Mouse (Mus musculus) erythroblast, embryonic 14.5 days (primary cell): ENCODE measurements around the gene Gm10643.

Source experiments
- GATA1 ChIP-seq: IDR thresholded peaks from 2 replicates; pipeline ENCODE4 v1.6.1; 2012; ENCODE audit warnings: low read length, inconsistent platforms, mixed read lengths
- TAL1 ChIP-seq: IDR thresholded peaks from 3 replicates; pipeline ENCODE4 v1.6.1; 2012; ENCODE audit warnings: low read length, inconsistent platforms, mixed read lengths

DNA sequence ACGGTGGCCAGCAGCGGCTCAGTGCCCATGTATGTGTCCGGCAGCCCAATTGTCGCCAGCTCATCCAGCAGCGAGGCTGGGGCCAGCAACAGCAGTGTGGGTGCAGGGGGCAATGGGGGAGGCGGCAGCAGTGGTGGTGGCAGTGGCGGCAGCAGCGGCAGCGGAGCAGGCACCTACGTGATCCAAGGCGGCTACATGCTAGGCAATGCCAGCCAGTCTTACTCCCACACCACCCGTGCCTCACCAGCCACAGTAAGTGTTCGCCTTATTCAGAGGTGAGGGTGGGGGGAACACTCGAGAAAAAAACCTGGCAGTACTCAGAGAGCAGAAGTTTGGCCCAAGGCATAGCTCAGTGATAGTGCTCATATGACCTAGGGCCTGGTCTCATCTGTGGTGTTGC is 22.9 kb upstream of the Gm10643 start:
- TF ChIP-seq TAL1 (no peak), GATA1 (no peak)
